Mouse (Mus musculus) MEL (cell line): Measurements from ENCODE around the gene Ccdc151. TPM values are rescaled to one million over a fixed set of nuclear protein-coding genes. Genes with fewer than 3 reads are reported as not detected.

Source experiments
- DNase-seq: peaks from one replicate; pipeline ENCODE4 v3.0.0; 2011; ENCODE audit warnings: low read depth, low spot score
- H3K27ac ChIP-seq: 2 replicates; pipeline ENCODE4 v1.5.1; 2012; ENCODE audit warnings: low read depth, mild to moderate bottlenecking, control low read depth, low read length, moderate library complexity; ENCODE audit not compliant: control insufficient read depth
- H3K27me3 ChIP-seq, 2 experiments: fragments of 150-350 bp in 1 of 2; sonication (generic) in 1 of 2; 2 replicates each; pipeline ENCODE4 v1.6.1; 2012; ENCODE audit warnings: low read length in 2 of 2, mild to moderate bottlenecking in 2 of 2, improper control_type of control experiment in 1 of 2, moderate library complexity in 1 of 2; ENCODE audit not compliant: insufficient read depth in 2 of 2, control insufficient read depth in 1 of 2
- H3K36me3 ChIP-seq, 2 experiments: 2 replicates each; pipeline ENCODE4 v1.6.1; 2012 to 2014; ENCODE audit warnings: low read length in 2 of 2, improper control_type of control experiment in 1 of 2, inconsistent platforms in 1 of 2, mild to moderate bottlenecking in 1 of 2; ENCODE audit not compliant: insufficient read depth in 2 of 2, control insufficient read depth in 1 of 2
- H3K4me1 ChIP-seq, 2 experiments: fragments of 150-350 bp in 1 of 2; sonication (generic) in 1 of 2; 2 replicates each; pipeline ENCODE4 v1.6.1; 2012; ENCODE audit warnings: low read length in 2 of 2, improper control_type of control experiment in 1 of 2, mild to moderate bottlenecking in 1 of 2; ENCODE audit not compliant: insufficient read depth in 2 of 2, control insufficient read depth in 1 of 2
- H3K4me3 ChIP-seq, 2 experiments: fragments of 150-350 bp in 1 of 2; sonication (generic) in 1 of 2; 2 replicates each; pipeline ENCODE4 v1.5.1; 2012; ENCODE audit warnings: low read depth in 2 of 2, low read length in 2 of 2, mild to moderate bottlenecking in 2 of 2, moderate library complexity in 2 of 2, control low read depth in 1 of 2, improper control_type of control experiment in 1 of 2; ENCODE audit not compliant: control insufficient read depth in 1 of 2, insufficient read depth in 1 of 2
- H3K79me2 ChIP-seq: 2 replicates; pipeline ENCODE4 v1.6.1; 2012; ENCODE audit warnings: mild to moderate bottlenecking, low read length, moderate library complexity; ENCODE audit not compliant: control insufficient read depth, poor library complexity, insufficient read depth
- H3K9ac ChIP-seq: 2 replicates; pipeline ENCODE4 v1.6.1; 2012; ENCODE audit warnings: low read depth, mild to moderate bottlenecking, control low read depth, low read length, moderate library complexity; ENCODE audit not compliant: control insufficient read depth, poor library complexity, severe bottlenecking
- H3K9me3 ChIP-seq: fragments of 150-350 bp; sonication (generic); replicated peaks from 2 replicates; pipeline ENCODE4 v1.6.1; 2012; ENCODE audit warnings: mild to moderate bottlenecking, low read length, improper control_type of control experiment, moderate library complexity; ENCODE audit not compliant: insufficient read depth
- ELF1 ChIP-seq: IDR thresholded peaks from 2 replicates; pipeline ENCODE4 v1.6.1; 2014; ENCODE audit warnings: low read depth, mild to moderate bottlenecking, inconsistent platforms, low read length, improper control_type of control experiment, moderate library complexity
- EP300 ChIP-seq, 2 experiments: IDR thresholded peaks; 2 replicates each; pipeline ENCODE4 v1.6.1; 2011; ENCODE audit warnings: improper control_type of control experiment in 2 of 2, low read length in 2 of 2, low read depth in 1 of 2, mild to moderate bottlenecking in 1 of 2
- ETS1 ChIP-seq: IDR thresholded peaks from 2 replicates; pipeline ENCODE4 v1.6.1; 2012; ENCODE audit warnings: low read depth, mild to moderate bottlenecking, inconsistent platforms, low read length, improper control_type of control experiment, moderate library complexity
- GATA1 ChIP-seq: IDR thresholded peaks from 2 replicates; pipeline ENCODE4 v1.6.1; 2011; ENCODE audit warnings: low read depth, low read length, improper control_type of control experiment
- JUND ChIP-seq: IDR thresholded peaks from 2 replicates; pipeline ENCODE4 v1.6.1; 2011; ENCODE audit warnings: low read depth, mild to moderate bottlenecking, improper control_type of control experiment, low read length
- KAT2A ChIP-seq: conservative IDR thresholded peaks from 2 replicates; pipeline ENCODE4 v1.6.1; 2012; ENCODE audit warnings: low read depth, low read length, improper control_type of control experiment, inconsistent platforms
- MAFK ChIP-seq: IDR thresholded peaks from 2 replicates; pipeline ENCODE4 v1.6.1; 2011; ENCODE audit warnings: low read depth, mild to moderate bottlenecking, low read length, improper control_type of control experiment, borderline replicate concordance
- MEF2A ChIP-seq: IDR thresholded peaks from 2 replicates; pipeline ENCODE4 v1.6.1; 2014; ENCODE audit warnings: low read depth, mild to moderate bottlenecking, inconsistent platforms, low read length, improper control_type of control experiment; ENCODE audit not compliant: poor library complexity, insufficient replicate concordance, severe bottlenecking; ENCODE audit errors: extremely low read depth
- MXI1 ChIP-seq: IDR thresholded peaks from 2 replicates; pipeline ENCODE4 v1.6.1; 2011; ENCODE audit warnings: mild to moderate bottlenecking, low read depth, low read length, improper control_type of control experiment
- MYB ChIP-seq: IDR thresholded peaks from 2 replicates; pipeline ENCODE4 v1.6.1; 2011; ENCODE audit warnings: mild to moderate bottlenecking, low read depth, low read length, improper control_type of control experiment
- MYC ChIP-seq: IDR thresholded peaks from 2 replicates; pipeline ENCODE4 v1.6.1; 2011; ENCODE audit warnings: low read depth, mild to moderate bottlenecking, low read length, improper control_type of control experiment, moderate library complexity
- NRF1 ChIP-seq: IDR thresholded peaks from 2 replicates; pipeline ENCODE4 v1.6.1; 2014; ENCODE audit warnings: low read depth, mild to moderate bottlenecking, inconsistent platforms, low read length, improper control_type of control experiment, moderate library complexity; ENCODE audit not compliant: poor library complexity, insufficient read depth, severe bottlenecking
- POLR2AphosphoS5 ChIP-seq: IDR thresholded peaks from 2 replicates; pipeline ENCODE4 v1.6.1; 2012; ENCODE audit warnings: low read depth, borderline replicate concordance, mild to moderate bottlenecking, inconsistent platforms, low read length, moderate library complexity, mixed read lengths
- SMC3 ChIP-seq: IDR thresholded peaks from 2 replicates; pipeline ENCODE4 v1.6.1; 2011; ENCODE audit warnings: low read depth, low read length, improper control_type of control experiment
- TAL1 ChIP-seq: IDR thresholded peaks from 2 replicates; pipeline ENCODE4 v1.6.1; 2012; ENCODE audit warnings: mild to moderate bottlenecking, inconsistent platforms, low read length, moderate library complexity, mixed read lengths
- UBTF ChIP-seq: IDR thresholded peaks from 2 replicates; pipeline ENCODE4 v1.6.1; 2012; ENCODE audit warnings: low read depth, mild to moderate bottlenecking, inconsistent platforms, low read length, improper control_type of control experiment, moderate library complexity, borderline replicate concordance; ENCODE audit not compliant: insufficient read depth
- USF1 ChIP-seq: IDR thresholded peaks from 2 replicates; pipeline ENCODE4 v1.6.1; 2014; ENCODE audit warnings: low read depth, mild to moderate bottlenecking, inconsistent platforms, low read length, improper control_type of control experiment, moderate library complexity
- ZKSCAN1 ChIP-seq: IDR thresholded peaks from 2 replicates; pipeline ENCODE4 v1.6.1; 2012; ENCODE audit warnings: low read depth, mild to moderate bottlenecking, inconsistent platforms, low read length, improper control_type of control experiment, moderate library complexity
- ZMIZ1 ChIP-seq: IDR thresholded peaks from 2 replicates; pipeline ENCODE4 v1.6.1; 2012; ENCODE audit warnings: low read depth, mild to moderate bottlenecking, inconsistent platforms, low read length, improper control_type of control experiment, moderate library complexity
- polyA plus RNA-seq, 2 experiments: library from polyadenylated mRNA; stranded (reverse) in 1 of 2; unstranded in 1 of 2; fragments of >175 nt in 1 of 2; fragments of >200 nt in 1 of 2; gene quantifications; 2 replicates each; pipeline versions ENCODE4 v1.2.1 to v1.2.4; 2012; ENCODE audit warnings: low replicate concordance in 2 of 2, low read depth in 1 of 2; ENCODE audit not compliant: insufficient read length in 2 of 2, insufficient read depth in 1 of 2, missing spikeins in 1 of 2
- total RNA-seq: library from RNA; depleted of rRNA; stranded (reverse); fragments of 300-350 nt; gene quantifications from 2 replicates; pipeline ENCODE4 v1.2.3, GENCODE M21; 2012

Gene Ccdc151
- total and polyA plus RNA-seq, 3 experiments: 0.19 to 0.99 TPM; not detected in 1

GRCm38 (mm10) chr9:21962416-21963059 lies 39.9 kb downstream of the Ccdc151 start:
- H3K79me2 ChIP-seq: peaks cover 41% of the 10 kb centered on the region
- peak; percentile 97 for TF ChIP-seq GATA1
- TF ChIP-seq MAFK: no peak
- TF ChIP-seq MXI1: no peak
- no peak for TF ChIP-seq JUND
- TF ChIP-seq POLR2AphosphoS5: peak; percentile 90
- TF ChIP-seq SMC3: no peak
- no peak for TF ChIP-seq MYC
- no peak for TF ChIP-seq MEF2A
- TF ChIP-seq TAL1: peak; percentile 100
- TF ChIP-seq, all 39 proteins: peak for 3
- H3K4me1 ChIP-seq: peaks cover 13 to 31% of the 10 kb centered on the region in 2 experiments
- DNase-seq: peak; percentile 100
- H3K4me3 ChIP-seq: peak overlapping the region; percentile 75 to 77
- peaks cover 14 to 26% of the 10 kb centered on the region in 2 experiments for H3K36me3 ChIP-seq
- H3K27me3 ChIP-seq: no peaks in the 10 kb centered on the region
- no peaks in the 10 kb centered on the region for H3K9me3 ChIP-seq
- H3K9ac ChIP-seq: peak overlapping the region; percentile 77
- peak overlapping the region; percentile 91 for H3K27ac ChIP-seq

GRCm38 (mm10) chr9:21962010-21962409 lies 40.4 kb downstream of the Ccdc151 start:
- peak overlapping the region; percentile 75 to 77 for H3K4me3 ChIP-seq
- peaks cover 41% of the 10 kb centered on the region for H3K79me2 ChIP-seq
- DNase-seq: no peak
- H3K36me3 ChIP-seq: peaks cover 14 to 26% of the 10 kb centered on the region in 2 experiments
- no peaks in the 10 kb centered on the region for H3K9me3 ChIP-seq
- peaks cover 13 to 32% of the 10 kb centered on the region in 2 experiments for H3K4me1 ChIP-seq
- no peak for TF ChIP-seq MYC
- no peak for TF ChIP-seq ZKSCAN1
- no peak for TF ChIP-seq MYB
- no peak for TF ChIP-seq ZMIZ1
- TF ChIP-seq ETS1: no peak
- no peak for TF ChIP-seq NRF1
- no peak for TF ChIP-seq SMC3
- TF ChIP-seq POLR2AphosphoS5: no peak
- no peak for TF ChIP-seq KAT2A
- TF ChIP-seq EP300 (IDR thresholded peaks at IDR 0.05; ENCODE audit: low read depth in 1 of 2, low read length in 2 of 2): no peak
- TF ChIP-seq USF1: no peak
- TF ChIP-seq JUND: no peak
- TF ChIP-seq ELF1: no peak
- TF ChIP-seq GATA1: no peak
- TF ChIP-seq UBTF: no peak
- peak overlapping the region; percentile 77 for H3K9ac ChIP-seq
- no peaks in the 10 kb centered on the region for H3K27me3 ChIP-seq
- H3K27ac ChIP-seq: peak overlapping the region; percentile 91
